Mouse (Mus musculus): ENCODE measurements around the gene Gm10188. TPM values are rescaled to one million over a fixed set of nuclear protein-coding genes. Genes with fewer than 3 reads are reported as not detected.
A peak's percentile ranks its signal among the peaks of the same experiment; 100 is the strongest.

The Gm10188 gene
- polyA plus RNA-seq, 1 experiment from 2014 or later, result not detected

GRCm38 (mm10) chr1:132260331-132260730 is 30.8 kb upstream of the Gm10188 start:
- no peak overlapping the region for H3K4me2 ChIP-seq (replicated peaks; ENCODE audit: low read depth)
- no peaks in the 10 kb centered on the region for H3K9me3 ChIP-seq (ENCODE audit: control insufficient read depth, low read length)
- TF ChIP-seq EP300 (optimal IDR thresholded peaks at IDR 0.05), result no peak
- no peak for TF ChIP-seq CTCF (IDR thresholded peaks at IDR 0.05; ENCODE audit: low read depth)
- no peaks in the 10 kb centered on the region for H3K4me1 ChIP-seq (replicated peaks; ENCODE audit: control insufficient read depth, insufficient read depth)
- no peak overlapping the region for H3K27ac ChIP-seq (replicated peaks)
- no peak for ATAC-seq (ENCODE audit: low FRiP score, low TSS enrichment)
- H3K4me3 ChIP-seq (ENCODE audit: low read depth, low read length), result no peak overlapping the region
- DNase-seq (ENCODE audit: low spot score), result no peak
- no peaks in the 10 kb centered on the region for H3K27me3 ChIP-seq (ENCODE audit: control insufficient read depth, insufficient read depth, low read length)
- no peaks in the 10 kb centered on the region for H3K36me3 ChIP-seq (ENCODE audit: control insufficient read depth, insufficient read depth, low read length)
- no peak overlapping the region for H3K9ac ChIP-seq (ENCODE audit: low read length)
- 52% methylated on average over 1 of the region's 1 CpGs for WGBS

- WGBS, result 75% methylated on average over 6 of the region's 6 CpGs
- H3K9me3 ChIP-seq (ENCODE audit: control insufficient read depth, low read length), result no peaks in the 10 kb centered on the region
- H3K27me3 ChIP-seq (ENCODE audit: control insufficient read depth, insufficient read depth, low read length), result no peaks in the 10 kb centered on the region
- no peaks in the 10 kb centered on the region for H3K4me1 ChIP-seq (replicated peaks; ENCODE audit: control insufficient read depth, insufficient read depth)
- no peak overlapping the region for H3K4me3 ChIP-seq (ENCODE audit: low read depth, low read length)
- H3K27ac ChIP-seq (replicated peaks), result no peak overlapping the region
- ATAC-seq (ENCODE audit: low FRiP score, low TSS enrichment), result no peak
- no peak overlapping the region for H3K9ac ChIP-seq (ENCODE audit: low read length)
- no peak overlapping the region for H3K4me2 ChIP-seq (replicated peaks; ENCODE audit: low read depth)
- TF ChIP-seq EP300 (optimal IDR thresholded peaks at IDR 0.05) (no peak), CTCF (IDR thresholded peaks at IDR 0.05; ENCODE audit: low read depth) (0 out of 2 replicates have a peak, but pooled peaks have one; percentile 19)
- no peak for DNase-seq (ENCODE audit: low spot score)
- no peaks in the 10 kb centered on the region for H3K36me3 ChIP-seq (ENCODE audit: control insufficient read depth, insufficient read depth, low read length)
Observed at GRCm38 (mm10) chr1:132254467-132254866, 24.9 kb upstream of the Gm10188 start.

DNA sequence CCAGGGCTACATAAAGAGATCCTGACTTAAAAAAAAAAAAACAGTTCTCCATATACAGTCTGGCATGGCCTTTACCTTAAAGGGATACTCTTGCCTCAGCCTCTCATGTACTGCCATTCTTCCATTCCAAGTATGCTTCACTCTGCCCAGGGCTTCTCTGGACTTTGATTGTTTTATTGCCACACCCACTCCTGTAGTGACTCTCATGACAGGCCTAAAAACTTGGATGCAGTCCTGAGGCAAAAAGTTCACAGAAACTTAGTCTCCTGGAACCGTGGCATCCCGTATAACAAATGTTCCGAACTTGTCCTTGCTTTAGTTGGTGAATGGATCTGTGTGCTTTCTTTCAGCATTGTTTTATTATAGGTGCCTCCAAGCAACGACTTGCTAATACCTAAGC is 17.1 kb upstream of the Gm10188 start:
- Histone ChIP-seq H3K9ac (ENCODE audit: low read length) (no peak overlapping the region), H3K36me3 (ENCODE audit: control insufficient read depth, insufficient read depth, low read length) (no peaks in the 10 kb centered on the region), H3K4me1 (replicated peaks; ENCODE audit: control insufficient read depth, insufficient read depth) (no peaks in the 10 kb centered on the region), H3K4me3 (ENCODE audit: low read depth, low read length) (no peak overlapping the region), H3K9me3 (ENCODE audit: control insufficient read depth, low read length) (no peaks in the 10 kb centered on the region), H3K4me2 (replicated peaks; ENCODE audit: low read depth) (no peak overlapping the region), H3K27ac (replicated peaks) (no peak overlapping the region), H3K27me3 (ENCODE audit: control insufficient read depth, insufficient read depth, low read length) (no peaks in the 10 kb centered on the region)
- 84% methylated on average over 4 of the region's 4 CpGs for WGBS
- ATAC-seq (ENCODE audit: low FRiP score, low TSS enrichment) (no peak), DNase-seq (ENCODE audit: low spot score) (no peak)
- TF ChIP-seq EP300 (optimal IDR thresholded peaks at IDR 0.05) (no peak), CTCF (IDR thresholded peaks at IDR 0.05; ENCODE audit: low read depth) (no peak)

- DNase-seq (ENCODE audit: low spot score), result no peak
- Histone ChIP-seq H3K27me3 (ENCODE audit: control insufficient read depth, insufficient read depth, low read length) (no peaks in the 10 kb centered on the region), H3K9me3 (ENCODE audit: control insufficient read depth, low read length) (no peaks in the 10 kb centered on the region), H3K4me3 (ENCODE audit: low read depth, low read length) (no peak overlapping the region), H3K27ac (replicated peaks) (no peak overlapping the region), H3K9ac (ENCODE audit: low read length) (no peak overlapping the region), H3K4me1 (replicated peaks; ENCODE audit: control insufficient read depth, insufficient read depth) (no peaks in the 10 kb centered on the region), H3K36me3 (ENCODE audit: control insufficient read depth, insufficient read depth, low read length) (no peaks in the 10 kb centered on the region), H3K4me2 (replicated peaks; ENCODE audit: low read depth) (no peak overlapping the region)
- TF ChIP-seq CTCF (IDR thresholded peaks at IDR 0.05; ENCODE audit: low read depth) (no peak), EP300 (optimal IDR thresholded peaks at IDR 0.05) (no peak)
- 39% methylated on average over 6 of the region's 6 CpGs for WGBS
- ATAC-seq (ENCODE audit: low FRiP score, low TSS enrichment), result no peak
Observed at GRCm38 (mm10) chr1:132246137-132246536, 16.6 kb upstream of the Gm10188 start.

GRCm38 (mm10) chr1:132245010-132245409 is 15.4 kb upstream of the Gm10188 start:
- TF ChIP-seq CTCF (IDR thresholded peaks at IDR 0.05; ENCODE audit: low read depth), result no peak
- TF ChIP-seq EP300 (optimal IDR thresholded peaks at IDR 0.05), result no peak
- Histone ChIP-seq H3K9me3 (ENCODE audit: control insufficient read depth, low read length) (no peaks in the 10 kb centered on the region), H3K4me3 (ENCODE audit: low read depth, low read length) (no peak overlapping the region), H3K4me1 (replicated peaks; ENCODE audit: control insufficient read depth, insufficient read depth) (no peaks in the 10 kb centered on the region), H3K27ac (replicated peaks) (no peak overlapping the region), H3K4me2 (replicated peaks; ENCODE audit: low read depth) (no peak overlapping the region), H3K36me3 (ENCODE audit: control insufficient read depth, insufficient read depth, low read length) (no peaks in the 10 kb centered on the region), H3K27me3 (ENCODE audit: control insufficient read depth, insufficient read depth, low read length) (no peaks in the 10 kb centered on the region), H3K9ac (ENCODE audit: low read length) (no peak overlapping the region)
- 77% methylated on average over 5 of the region's 5 CpGs for WGBS
- DNase-seq (ENCODE audit: low spot score) (no peak), ATAC-seq (ENCODE audit: low FRiP score, low TSS enrichment) (no peak)

GRCm38 (mm10) chr1:132237585-132238159 is 8.1 kb upstream of the Gm10188 start:
- H3K9ac ChIP-seq (ENCODE audit: low read length), result no peak overlapping the region
- ATAC-seq (ENCODE audit: low FRiP score, low TSS enrichment) (no peak), DNase-seq (ENCODE audit: low spot score) (peak; percentile 59)
- TF ChIP-seq CTCF (IDR thresholded peaks at IDR 0.05; ENCODE audit: low read depth), result peak; percentile 93
- TF ChIP-seq EP300 (optimal IDR thresholded peaks at IDR 0.05), result no peak
- H3K4me1 ChIP-seq (replicated peaks; ENCODE audit: control insufficient read depth, insufficient read depth), result no peaks in the 10 kb centered on the region
- no peaks in the 10 kb centered on the region for H3K9me3 ChIP-seq (ENCODE audit: control insufficient read depth, low read length)
- no peaks in the 10 kb centered on the region for H3K27me3 ChIP-seq (ENCODE audit: control insufficient read depth, insufficient read depth, low read length)
- H3K27ac ChIP-seq (replicated peaks), result no peak overlapping the region
- H3K36me3 ChIP-seq (ENCODE audit: control insufficient read depth, insufficient read depth, low read length), result no peaks in the 10 kb centered on the region
- WGBS, result 19% methylated on average over 6 of the region's 6 CpGs
- H3K4me3 ChIP-seq (ENCODE audit: low read depth, low read length), result no peak overlapping the region
- no peak overlapping the region for H3K4me2 ChIP-seq (replicated peaks; ENCODE audit: low read depth)
